ENCODE assay signal across 9 mouse cellular contexts in genomic region chr5:104072272-104072886, GRCm38 (mm10). TPM values are rescaled to one million over a fixed set of nuclear protein-coding genes. Genes with fewer than 3 reads are reported as not detected.
A peak's percentile ranks its signal among the peaks of the same experiment; 100 is the strongest.
DNase-seq lines count a peak whose midpoint lies in the region; ATAC-seq lines count a peak whose summit lies in the region.
"Had no signal": no experiment of that assay in that cellular context is flagged by ENCODE, and none has a peak within 500 bp of the region (broad histone marks: within the 10 kb centered on the region; RNA-seq: fewer than 3 reads in every experiment).

No protein-coding gene starts in this region.

- H3K4me2 ChIP-seq in heart, embryonic 14.5 days (ENCODE audit: low read length) = 0 out of 2 replicates have a peak overlapping the region, but pooled peaks have one; percentile 8
- H3K4me2 ChIP-seq in liver, embryonic 15.5 days = no peak overlapping the region; the same call in 1 of the 2 replicates

- H3K4me3 ChIP-seq in heart, embryonic 14.5 days (ENCODE audit: control insufficient read depth in 1 of 2, insufficient read depth in 1 of 2, low read depth in 1 of 2, low read length in 2 of 2) = no peak overlapping the region
- no peak overlapping the region for H3K4me3 ChIP-seq in liver, embryonic 15.5 days (replicated peaks)

- H3K36me3 ChIP-seq in heart, embryonic 14.5 days (ENCODE audit: control insufficient read depth, insufficient read depth, low read length) = no peaks in the 10 kb centered on the region
- no peaks in the 10 kb centered on the region for H3K36me3 ChIP-seq in liver, embryonic 15.5 days (replicated peaks)

- H3K4me1 ChIP-seq in heart, embryonic 14.5 days (ENCODE audit: control insufficient read depth in 2 of 2, insufficient read depth in 2 of 2, low read length in 2 of 2) = peaks cover 5 to 7% of the 10 kb centered on the region in 2 experiments; a peak in 3 of 4 replicates
- H3K4me1 ChIP-seq in liver, embryonic 15.5 days (replicated peaks) = peaks cover 9% of the 10 kb centered on the region; the same call in 1 of the 2 replicates

- H3K9me3 ChIP-seq in heart, embryonic 14.5 days (ENCODE audit: control insufficient read depth, low read length) = no peaks in the 10 kb centered on the region
- H3K9me3 ChIP-seq in liver, embryonic 15.5 days (replicated peaks) = no peaks in the 10 kb centered on the region

- peak; percentile 97 for ATAC-seq in heart, embryonic 14.5 days (ENCODE audit: insufficient number of reproducible peaks, insufficient read depth, low FRiP score, low read depth)
- 0 out of 2 replicates have a peak, but pooled peaks have one; percentile 22 for ATAC-seq in liver, embryonic 15.5 days (ENCODE audit: insufficient read depth)

- H3K27me3 ChIP-seq in heart, embryonic 14.5 days (ENCODE audit: control insufficient read depth, insufficient read depth, low read length) = no peaks in the 10 kb centered on the region; the same call in 1 of the 2 replicates
- H3K27me3 ChIP-seq in liver, embryonic 15.5 days = peaks cover 29% of the 10 kb centered on the region

- H3K27ac ChIP-seq in heart, embryonic 14.5 days (replicated peaks in 1 of 2; ENCODE audit: control insufficient read depth in 1 of 2, insufficient read depth in 1 of 2, low read depth in 2 of 2, low read length in 2 of 2) = peak overlapping the region; percentile 11 to 74
- H3K27ac ChIP-seq in liver, embryonic 15.5 days (replicated peaks) = no peak overlapping the region

- WGBS in heart, embryonic 14.5 days = 27% methylated on average over 6 of the region's 8 CpGs
- 31% methylated on average over 6 of the region's 8 CpGs for WGBS in liver, embryonic 15.5 days (ENCODE audit: insufficient replicate concordance)

- DNase-seq in lung, postnatal 10 days = peak; percentile 45
- no peak for DNase-seq in lung, postnatal 25 days (ENCODE audit: low spot score)
- DNase-seq in right cerebral cortex, postnatal 4 days = no peak
- no peak for DNase-seq in adrenal gland, adult 2 months
- DNase-seq in cerebellum, adult 9-11 months = no peak
- DNase-seq in spleen, adult 12 weeks (ENCODE audit: low spot score) = no peak

- no peak overlapping the region for H3K9ac ChIP-seq in heart, embryonic 14.5 days (ENCODE audit: low read length)
- H3K9ac ChIP-seq in liver, embryonic 15.5 days = no peak overlapping the region

RNA-seq across cellular contexts. Expression of gene Gm17660, which starts 5.0 kb away (rescaled TPM):
- 0.49 TPM in 1 of 2 replicates, not detected in the other for polyA plus RNA-seq in heart, embryonic 14.5 days (2014; fragmentation: Nextera tagmentation; extraction: Ambion mirVana)
- not detected in 2 replicates for polyA plus RNA-seq in liver, embryonic 15.5 days (2015; fragmentation: Nextera tagmentation; extraction: Ambion mirVana)
- not detected for total RNA-seq in adrenal gland, adult 2 months (2021)
- not detected in 2 replicates for polyA plus RNA-seq in adrenal gland, adult 2 months (2012; rRNA removed)
- polyA plus RNA-seq: large intestine, adult 2 months had no signal

RNA-seq across cellular contexts. Expression of gene Nudt9, which starts 26.3 kb away (rescaled TPM):
- polyA plus RNA-seq in heart, embryonic 14.5 days (2014; fragmentation: Nextera tagmentation; extraction: Ambion mirVana) = 48.4 and 53.9 TPM in 2 replicates
- 69.4 and 69.6 TPM in 2 replicates for polyA plus RNA-seq in liver, embryonic 15.5 days (2015; fragmentation: Nextera tagmentation; extraction: Ambion mirVana)
- 10 to 100 TPM; 63.0 to 73.2 TPM for total RNA-seq in adrenal gland, adult 2 months (2021)
- 101 and 113 TPM in 2 replicates for polyA plus RNA-seq in adrenal gland, adult 2 months (2012; rRNA removed)

RNA-seq across cellular contexts. Expression of gene Sparcl1, which starts 41.2 kb away (rescaled TPM):
- polyA plus RNA-seq in heart, embryonic 14.5 days (2014; fragmentation: Nextera tagmentation; extraction: Ambion mirVana) = 77.0 and 85.0 TPM in 2 replicates
- polyA plus RNA-seq in liver, embryonic 15.5 days (2015; fragmentation: Nextera tagmentation; extraction: Ambion mirVana) = 2.9 and 3.2 TPM in 2 replicates
- total RNA-seq in adrenal gland, adult 2 months (2021) = 10 to 100 TPM; 30.4 to 30.6 TPM
- 10.9 and 13.1 TPM in 2 replicates for polyA plus RNA-seq in adrenal gland, adult 2 months (2012; rRNA removed)

RNA-seq across cellular contexts. Expression of gene Hsd17b11, which starts 50.7 kb away (rescaled TPM):
- 4.1 and 5.4 TPM in 2 replicates for polyA plus RNA-seq in heart, embryonic 14.5 days (2014; fragmentation: Nextera tagmentation; extraction: Ambion mirVana)
- 2.6 and 2.7 TPM in 2 replicates for polyA plus RNA-seq in liver, embryonic 15.5 days (2015; fragmentation: Nextera tagmentation; extraction: Ambion mirVana)
- 10 to 100 TPM; 67.2 to 69.0 TPM for total RNA-seq in adrenal gland, adult 2 months (2021)
- polyA plus RNA-seq in adrenal gland, adult 2 months (2012; rRNA removed) = 18.2 and 19.2 TPM in 2 replicates
